Mouse (Mus musculus) stomach, postnatal 0 days (tissue): ENCODE results near the gene Dram2. TPM values are rescaled to one million over a fixed set of nuclear protein-coding genes. Genes with fewer than 3 reads are reported as not detected.

Source experiments
- ATAC-seq: fragments of 200-750 bp; cut with Nextera tagmentation; 2 replicates; pipeline ENCODE4 v1.8.0; 2017; ENCODE audit not compliant: low FRiP score, low TSS enrichment
- DNase-seq: peaks from one replicate; pipeline ENCODE4 v3.0.0-alpha.2; 2016; ENCODE audit warnings: low spot score
- H3K27ac ChIP-seq: fragments of 300-500 bp; sonication (generic); replicated peaks from 2 replicates; pipeline ENCODE4 v1.5.1; 2014; ENCODE audit warnings: mild to moderate bottlenecking, control low read depth
- H3K27me3 ChIP-seq: fragments of 300-500 bp; sonication (generic); 2 replicates; pipeline ENCODE4 v1.6.1; 2014; ENCODE audit warnings: low read length; ENCODE audit not compliant: control insufficient read depth, insufficient read depth
- H3K36me3 ChIP-seq: fragments of 300-500 bp; sonication (generic); 2 replicates; pipeline ENCODE4 v1.6.1; 2014; ENCODE audit warnings: low read length, mixed read lengths; ENCODE audit not compliant: control insufficient read depth, insufficient read depth
- H3K4me1 ChIP-seq: fragments of 300-500 bp; sonication (generic); replicated peaks from 2 replicates; pipeline ENCODE4 v1.6.1; 2014; ENCODE audit warnings: antibody characterized with exemption; ENCODE audit not compliant: control insufficient read depth, insufficient read depth
- H3K4me2 ChIP-seq: fragments of 300-500 bp; sonication (generic); replicated peaks from 2 replicates; pipeline ENCODE4 v1.6.1; 2014; ENCODE audit warnings: low read depth, mild to moderate bottlenecking, control low read depth, moderate library complexity
- H3K4me3 ChIP-seq: fragments of 300-500 bp; sonication (generic); 2 replicates; pipeline ENCODE4 v1.5.1; 2014; ENCODE audit warnings: low read depth, low read length, control low read depth
- H3K9ac ChIP-seq: fragments of 300-500 bp; sonication (generic); 2 replicates; pipeline ENCODE4 v1.6.1; 2014; ENCODE audit warnings: mild to moderate bottlenecking, low read length, control low read depth, mixed read lengths
- H3K9me3 ChIP-seq: fragments of 300-500 bp; sonication (generic); 2 replicates; pipeline ENCODE4 v1.6.1; 2016; ENCODE audit warnings: low read length; ENCODE audit not compliant: control insufficient read depth
- CTCF ChIP-seq: IDR thresholded peaks from 2 replicates; pipeline ENCODE4 v1.5.1; 2016; ENCODE audit warnings: antibody characterized with exemption, low read depth, mild to moderate bottlenecking, moderate library complexity
- EP300 ChIP-seq: optimal IDR thresholded peaks from 2 replicates; pipeline ENCODE3; 2016; ENCODE audit warnings: antibody characterized with exemption
- WGBS: fragments of 180-500 bp; shearing (Covaris S2); extraction: QIAGEN DNeasy Blood & Tissue Kit; methylation state at CpG from one replicate; pipeline ENCODE4 v1.1.7; 2014; 5-methylcytosine and 5-hydroxymethylcytosine counted together
- polyA plus RNA-seq: library from polyadenylated mRNA; unstranded; fragments of >200 nt; fragmentation: Nextera tagmentation; extraction: Ambion mirVana; gene quantifications from 2 replicates; pipeline ENCODE4 v1.2.1, GENCODE M21; 2015

Gene Dram2
- polyA plus RNA-seq, 1 experiment from 2014 or later, result 90.2 TPM

DNA sequence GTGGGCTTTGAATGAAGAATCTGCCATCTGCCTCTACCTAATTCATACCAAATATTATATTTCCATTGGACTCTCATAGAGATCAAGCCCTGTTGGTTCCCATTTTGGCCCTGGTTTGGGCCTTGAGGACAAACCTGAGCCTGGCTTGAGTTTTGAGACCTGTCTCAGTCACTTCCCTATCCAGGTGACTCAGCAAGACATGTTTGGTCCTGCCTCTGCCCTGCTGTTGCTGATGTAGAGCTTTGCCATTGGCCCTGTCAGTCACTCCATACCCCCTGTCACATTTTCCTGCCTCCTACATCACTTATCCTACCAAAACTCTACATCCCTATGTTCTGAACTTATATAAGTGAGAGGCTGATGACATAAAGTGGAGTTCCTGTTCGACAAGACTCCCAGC is 70.5 kb downstream of the Dram2 start:
- DNase-seq, result no peak
- no peak overlapping the region for H3K27ac ChIP-seq
- no peaks in the 10 kb centered on the region for H3K27me3 ChIP-seq
- 72% methylated on average over 1 of the region's 1 CpGs for WGBS
- H3K4me2 ChIP-seq, result no peak overlapping the region
- no peak for ATAC-seq
- TF ChIP-seq EP300 (no peak), CTCF (no peak)
- H3K36me3 ChIP-seq, result no peaks in the 10 kb centered on the region
- H3K9ac ChIP-seq, result no peak overlapping the region
- no peaks in the 10 kb centered on the region for H3K4me1 ChIP-seq
- H3K9me3 ChIP-seq, result no peaks in the 10 kb centered on the region
- no peak overlapping the region for H3K4me3 ChIP-seq

Other genes with a start within 250 kb of the Dram2 start
- gene Chil6, start 141.6 kb upstream of the Dram2 start, polyA plus RNA-seq, result 0.07 TPM in 1 of 2 replicates, not detected in the other
- 27.7 and 31.4 TPM in 2 replicates for gene Dennd2d, start 65.4 kb upstream of the Dram2 start, polyA plus RNA-seq
- gene Cept1, start within 50 bp of the Dram2 start, polyA plus RNA-seq, result 68.9 and 69.3 TPM in 2 replicates
- 9.6 and 10.5 TPM in 2 replicates for gene Lrif1, start 137.2 kb downstream of the Dram2 start, polyA plus RNA-seq
- 6.2 TPM in 2 replicates for gene Cd53, start 242.4 kb downstream of the Dram2 start, polyA plus RNA-seq